Mouse (Mus musculus) liver, embryonic 14.5 days (tissue): Measurements from ENCODE around the gene Eml3.

Source experiments
- CTCF ChIP-seq: IDR thresholded peaks from 2 replicates; pipeline ENCODE4 v1.5.1; 2016; ENCODE audit warnings: antibody characterized with exemption, low read depth, control low read depth
- EP300 ChIP-seq: IDR thresholded peaks from 2 replicates; pipeline ENCODE4 v1.6.1; 2016; ENCODE audit warnings: antibody characterized with exemption, low read depth

GRCm38 (mm10) chr19:8883616-8884015 is 45.7 kb upstream of the Eml3 start, which contains the start of the genes Lbhd1 and Gm49403:
- no peak for TF ChIP-seq CTCF
- no peak for TF ChIP-seq EP300
